ENCODE assay signal across 23 mouse cellular contexts in the genomic region with DNA sequence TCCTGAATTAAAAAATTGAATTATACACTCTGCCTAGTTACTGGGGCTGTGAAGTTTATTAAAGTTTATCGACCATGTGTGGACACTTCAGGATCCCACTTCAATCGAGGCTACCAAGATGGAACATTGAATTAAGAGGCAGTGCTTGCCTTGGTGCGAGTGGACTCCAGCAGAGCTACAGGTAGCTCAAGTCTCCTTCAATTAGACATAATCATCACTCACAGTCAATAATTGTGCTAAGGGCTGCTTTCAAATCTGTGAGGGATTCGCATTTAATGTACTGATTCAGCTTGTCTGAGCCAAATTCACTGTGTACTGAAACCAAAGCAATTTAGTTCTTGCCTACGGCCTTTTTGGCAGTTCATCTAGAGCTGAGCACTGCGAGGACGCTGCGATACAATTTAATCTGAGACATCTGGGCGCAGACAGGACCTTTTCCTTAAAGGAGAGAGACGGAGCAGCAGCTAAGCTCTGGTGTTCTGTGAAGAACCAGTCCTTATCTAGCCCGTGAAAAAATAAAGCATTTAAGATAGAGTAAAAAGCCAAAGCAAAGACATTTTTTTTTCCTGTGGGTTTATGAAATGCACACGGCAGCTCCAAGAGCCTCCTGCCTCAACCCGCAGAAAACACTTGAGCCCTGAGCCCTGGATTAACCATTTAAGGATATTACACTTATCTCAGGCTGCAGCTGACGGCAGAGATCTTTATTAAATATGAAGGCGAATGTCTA.
DNase-seq lines count a peak whose midpoint lies in the region; ATAC-seq lines count a peak whose summit lies in the region.
"Had no signal": no experiment of that assay in that cellular context is flagged by ENCODE, and none has a peak within 500 bp of the region (broad histone marks: within the 10 kb centered on the region; RNA-seq: fewer than 3 reads in every experiment).

No protein-coding gene starts in this region.

- no peaks in the 10 kb centered on the region for H3K36me3 ChIP-seq in midbrain, embryonic 13.5 days
- no peaks in the 10 kb centered on the region for H3K36me3 ChIP-seq in midbrain, embryonic 10.5 days
- H3K36me3 ChIP-seq in hindbrain, embryonic 14.5 days (replicated peaks; ENCODE audit: control insufficient read depth, insufficient read depth), result no peaks in the 10 kb centered on the region
- H3K36me3 ChIP-seq: forebrain, embryonic 15.5 days; limb, embryonic 12.5 days; liver, embryonic 15.5 days; neural tube, embryonic 15.5 days; stomach, embryonic 15.5 days had no signal

- ATAC-seq in midbrain, embryonic 13.5 days, result 0 out of 2 replicates have a peak, but pooled peaks have one; percentile 43
- no peak; the same call in 1 of the 2 replicates for ATAC-seq in hindbrain, embryonic 14.5 days (ENCODE audit: low FRiP score)
- ATAC-seq: forebrain, embryonic 15.5 days had no signal

- no peak overlapping the region for H3K27ac ChIP-seq in midbrain, embryonic 13.5 days
- no peak overlapping the region for H3K27ac ChIP-seq in midbrain, embryonic 10.5 days (replicated peaks)
- peak overlapping the region; percentile 3; the same call in 1 of the 2 replicates for H3K27ac ChIP-seq in hindbrain, embryonic 14.5 days
- H3K27ac ChIP-seq: forebrain, embryonic 15.5 days; left cerebral cortex, adult 2 months; limb, embryonic 12.5 days; liver, embryonic 15.5 days; neural tube, embryonic 15.5 days; stomach, embryonic 15.5 days had no signal

- peaks cover 13% of the 10 kb centered on the region; the same call in 1 of the 2 replicates for H3K4me1 ChIP-seq in midbrain, embryonic 13.5 days (replicated peaks)
- no peaks in the 10 kb centered on the region for H3K4me1 ChIP-seq in midbrain, embryonic 10.5 days
- no peaks in the 10 kb centered on the region for H3K4me1 ChIP-seq in hindbrain, embryonic 14.5 days (replicated peaks; ENCODE audit: control insufficient read depth, insufficient read depth, low read length)
- H3K4me1 ChIP-seq: forebrain, embryonic 15.5 days; limb, embryonic 12.5 days; liver, embryonic 15.5 days; stomach, embryonic 15.5 days had no signal

- no peak overlapping the region for H3K4me3 ChIP-seq in midbrain, embryonic 13.5 days (replicated peaks)
- H3K4me3 ChIP-seq in midbrain, embryonic 10.5 days, result no peak overlapping the region
- no peak overlapping the region for H3K4me3 ChIP-seq in hindbrain, embryonic 14.5 days (replicated peaks; ENCODE audit: low read length)
- H3K4me3 ChIP-seq: forebrain, embryonic 15.5 days; left cerebral cortex, adult 2 months; limb, embryonic 12.5 days; liver, embryonic 15.5 days; neural tube, embryonic 15.5 days; stomach, embryonic 15.5 days had no signal

- no peak overlapping the region for H3K4me2 ChIP-seq in midbrain, embryonic 13.5 days (replicated peaks)
- no peak overlapping the region for H3K4me2 ChIP-seq in hindbrain, embryonic 14.5 days (replicated peaks)
- H3K4me2 ChIP-seq: forebrain, embryonic 15.5 days; heart, embryonic 11.5 days; limb, embryonic 12.5 days; liver, embryonic 15.5 days; neural tube, embryonic 15.5 days; stomach, embryonic 15.5 days had no signal

- WGBS in midbrain, embryonic 13.5 days, result 67% methylated on average over 15 of the region's 15 CpGs
- WGBS in midbrain, embryonic 10.5 days, result 88% methylated on average over 15 of the region's 15 CpGs
- WGBS in hindbrain, embryonic 14.5 days, result 58% methylated on average over 15 of the region's 15 CpGs

- no peaks in the 10 kb centered on the region for H3K27me3 ChIP-seq in midbrain, embryonic 13.5 days
- H3K27me3 ChIP-seq in midbrain, embryonic 10.5 days (ENCODE audit: low read depth, poor library complexity, severe bottlenecking), result no peaks in the 10 kb centered on the region
- H3K27me3 ChIP-seq in hindbrain, embryonic 14.5 days (ENCODE audit: control insufficient read depth, insufficient read depth, low read length), result no peaks in the 10 kb centered on the region
- H3K27me3 ChIP-seq: forebrain, embryonic 15.5 days; limb, embryonic 12.5 days; liver, embryonic 15.5 days; neural tube, embryonic 15.5 days; stomach, embryonic 15.5 days had no signal

- H3K9me3 ChIP-seq in midbrain, embryonic 13.5 days, result no peaks in the 10 kb centered on the region
- no peaks in the 10 kb centered on the region for H3K9me3 ChIP-seq in midbrain, embryonic 10.5 days (replicated peaks)
- no peaks in the 10 kb centered on the region for H3K9me3 ChIP-seq in hindbrain, embryonic 14.5 days (ENCODE audit: control insufficient read depth, low read length)
- H3K9me3 ChIP-seq: forebrain, embryonic 15.5 days; limb, embryonic 12.5 days; liver, embryonic 15.5 days; neural tube, embryonic 15.5 days; stomach, embryonic 15.5 days had no signal

- peak; percentile 5 to 7 for DNase-seq in cerebellum, postnatal 10 days
- DNase-seq in cerebellum, adult 11 months, result no peak
- DNase-seq in midbrain, embryonic 10.5 days (ENCODE audit: low spot score), result no peak
- DNase-seq in hindbrain, embryonic 14.5 days (ENCODE audit: low spot score), result no peak
- peak; percentile 7 for DNase-seq in retina, embryonic 14.5 days (ENCODE audit: low spot score)
- DNase-seq in adrenal gland, postnatal 10 days, result no peak
- DNase-seq in heart, adult 8-10 months (ENCODE audit: low spot score), result no peak
- DNase-seq: cerebellum, adult 18-20 months; gastrocnemius, postnatal 14 days; heart, postnatal 4 days; kidney, adult 2 months; kidney, postnatal 25 days; right cerebral cortex, adult 18-20 months; spleen, adult 18-20 months; thymus, postnatal 36 days had no signal

- H3K9ac ChIP-seq in midbrain, embryonic 13.5 days (replicated peaks), result no peak overlapping the region
- H3K9ac ChIP-seq in hindbrain, embryonic 14.5 days, result no peak overlapping the region
- H3K9ac ChIP-seq: forebrain, embryonic 15.5 days; limb, embryonic 12.5 days; liver, embryonic 15.5 days; neural tube, embryonic 15.5 days; stomach, embryonic 15.5 days had no signal

Comparison
In these comparisons a context has a peak if more than half of its experiments do, and no peak if none do; other contexts are left out.
1. DNase-seq: peak in cerebellum, postnatal 10 days (2 of 2) and retina, embryonic 14.5 days (single experiment); none in cerebellum, adult 11 months (single experiment), midbrain, embryonic 10.5 days (single experiment), hindbrain, embryonic 14.5 days (single experiment), adrenal gland, postnatal 10 days (single experiment) and heart, adult 8-10 months (single experiment).